Mouse (Mus musculus) heart, embryonic 12.5 days (tissue): ENCODE results near the gene Cdh11. TPM values are rescaled to one million over a fixed set of nuclear protein-coding genes. Genes with fewer than 3 reads are reported as not detected.
A peak's percentile ranks its signal among the peaks of the same experiment; 100 is the strongest.

Source experiments
- ATAC-seq: fragments of 200-750 bp; cut with Nextera tagmentation; 2 replicates; pipeline ENCODE4 v1.8.0; 2017; ENCODE audit warnings: moderate TSS enrichment, moderate library complexity; ENCODE audit not compliant: insufficient number of reproducible peaks, low FRiP score
- H3K27ac ChIP-seq: fragments of 300-500 bp; sonication (generic); 2 replicates; pipeline ENCODE4 v1.5.1; 2016; ENCODE audit warnings: mild to moderate bottlenecking, moderate library complexity; ENCODE audit not compliant: poor library complexity, severe bottlenecking
- H3K27me3 ChIP-seq: fragments of 300-500 bp; sonication (generic); replicated peaks from 2 replicates; pipeline ENCODE4 v1.6.1; 2016; ENCODE audit warnings: mild to moderate bottlenecking, moderate library complexity
- H3K36me3 ChIP-seq: fragments of 300-500 bp; sonication (generic); 2 replicates; pipeline ENCODE4 v1.6.1; 2016; ENCODE audit warnings: mild to moderate bottlenecking, moderate library complexity
- H3K4me1 ChIP-seq: fragments of 300-500 bp; sonication (generic); replicated peaks from 2 replicates; pipeline ENCODE4 v1.6.1; 2016; ENCODE audit warnings: mild to moderate bottlenecking
- H3K4me2 ChIP-seq: fragments of 300-500 bp; sonication (generic); 2 replicates; pipeline ENCODE4 v1.6.1; 2016; ENCODE audit warnings: mild to moderate bottlenecking, moderate library complexity
- H3K4me3 ChIP-seq: fragments of 300-500 bp; sonication (generic); 2 replicates; pipeline ENCODE4 v1.5.1; 2016; ENCODE audit warnings: mild to moderate bottlenecking
- H3K9ac ChIP-seq: fragments of 300-500 bp; sonication (generic); 2 replicates; pipeline ENCODE4 v1.6.1; 2016; ENCODE audit warnings: mild to moderate bottlenecking, moderate library complexity
- H3K9me3 ChIP-seq: fragments of 300-500 bp; sonication (generic); replicated peaks from 2 replicates; pipeline ENCODE4 v1.6.1; 2016; ENCODE audit warnings: mild to moderate bottlenecking, moderate library complexity
- WGBS: fragments of 180-500 bp; shearing (Covaris S2); methylation state at CpG from one replicate; pipeline ENCODE4 v1.1.7; 2016; 5-methylcytosine and 5-hydroxymethylcytosine counted together
- polyA plus RNA-seq: library from polyadenylated mRNA; unstranded; fragments of >200 nt; fragmentation: Nextera tagmentation; extraction: Ambion mirVana; gene quantifications from 2 replicates; pipeline ENCODE4 v1.2.1, GENCODE M21; 2016

Gene Cdh11
- polyA plus RNA-seq = 78.8 and 84.3 TPM in 2 replicates

DNA sequence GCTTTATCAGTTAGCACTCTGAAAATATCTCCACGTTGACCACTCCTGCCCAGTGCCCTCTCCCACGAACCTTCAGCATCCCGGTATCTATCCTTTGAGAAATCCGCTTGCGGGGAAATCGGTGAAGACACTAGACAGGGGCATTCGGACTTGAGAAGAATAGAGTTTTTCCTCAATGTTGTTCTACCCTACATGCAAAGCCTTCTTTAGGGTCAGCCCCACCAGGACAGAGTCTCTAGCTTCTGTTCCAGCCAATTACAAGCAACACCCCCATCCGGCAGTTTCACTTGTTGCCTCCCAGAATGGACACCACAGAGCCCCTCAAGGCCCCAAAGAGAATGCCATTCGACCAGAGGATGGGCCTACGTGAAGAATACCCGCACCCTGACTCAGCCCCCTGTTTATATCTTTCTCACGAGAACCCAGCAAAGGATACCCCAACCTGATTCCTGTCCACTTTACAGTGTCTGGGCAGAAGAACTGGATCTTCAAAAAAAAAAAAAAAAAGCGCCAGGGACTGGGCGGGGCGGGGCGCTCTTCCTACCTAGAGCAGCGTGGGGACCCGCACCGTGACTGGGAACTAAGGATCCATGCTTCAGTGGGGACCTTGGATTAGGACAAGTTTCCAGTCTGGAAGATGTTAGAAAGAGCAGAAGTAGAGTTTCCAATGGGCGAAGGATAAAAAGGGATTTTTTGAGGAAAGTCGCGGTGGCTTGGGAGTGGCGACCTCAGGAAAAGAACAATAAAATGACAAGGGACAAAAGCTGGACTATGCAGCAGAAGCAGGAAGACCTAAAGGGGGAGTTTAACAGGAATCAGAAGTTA lies at the start of gene Cdh11:
TSS of gene Cdh11 (minus strand) at position 51 of the 825 bp plus-strand sequence.
- peaks cover 13% of the 10 kb centered on the region; the same call in 1 of the 2 replicates for H3K27me3 ChIP-seq
- peak within 1 kb of the TSS; percentile 81 for H3K9ac ChIP-seq
- H3K4me3 ChIP-seq = peak within 1 kb of the TSS; percentile 68
- peak within 1 kb of the TSS; percentile 86 for H3K27ac ChIP-seq
- WGBS = 2% methylated on average over 23 of the region's 23 CpGs
- H3K4me1 ChIP-seq = peaks cover 8% of the 10 kb centered on the region; the same call in 1 of the 2 replicates
- peak; percentile 30; the same call in 1 of the 2 replicates for ATAC-seq
- no peaks in the 10 kb centered on the region for H3K36me3 ChIP-seq
- peak within 1 kb of the TSS; percentile 95 for H3K4me2 ChIP-seq
- no peaks in the 10 kb centered on the region for H3K9me3 ChIP-seq

DNA sequence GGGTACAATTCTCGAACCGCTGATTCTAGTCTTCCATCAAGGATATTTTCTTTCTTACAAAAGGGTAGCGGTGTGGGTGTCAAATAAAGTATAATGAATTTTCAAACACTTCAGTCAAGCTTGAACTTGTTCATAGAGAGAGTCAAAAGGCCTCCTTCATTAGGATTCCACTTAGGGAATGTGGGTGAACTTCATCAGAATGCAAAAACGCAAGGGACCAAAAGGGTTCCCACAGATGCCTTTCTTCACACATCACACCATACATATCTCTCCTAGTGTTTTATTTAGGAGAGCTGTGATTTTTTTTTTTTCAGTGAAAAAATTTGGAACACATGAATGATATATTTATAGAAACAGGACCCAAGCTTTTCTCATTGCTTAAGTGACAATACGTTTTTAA lies 28.5 kb upstream of the Cdh11 start:
- Histone ChIP-seq H3K27me3 (no peaks in the 10 kb centered on the region), H3K4me1 (no peaks in the 10 kb centered on the region), H3K4me3 (no peak overlapping the region), H3K9ac (no peak overlapping the region), H3K9me3 (no peaks in the 10 kb centered on the region), H3K36me3 (no peaks in the 10 kb centered on the region), H3K27ac (no peak overlapping the region), H3K4me2 (no peak overlapping the region)
- ATAC-seq = no peak
- 83% methylated on average over 5 of the region's 5 CpGs for WGBS

DNA sequence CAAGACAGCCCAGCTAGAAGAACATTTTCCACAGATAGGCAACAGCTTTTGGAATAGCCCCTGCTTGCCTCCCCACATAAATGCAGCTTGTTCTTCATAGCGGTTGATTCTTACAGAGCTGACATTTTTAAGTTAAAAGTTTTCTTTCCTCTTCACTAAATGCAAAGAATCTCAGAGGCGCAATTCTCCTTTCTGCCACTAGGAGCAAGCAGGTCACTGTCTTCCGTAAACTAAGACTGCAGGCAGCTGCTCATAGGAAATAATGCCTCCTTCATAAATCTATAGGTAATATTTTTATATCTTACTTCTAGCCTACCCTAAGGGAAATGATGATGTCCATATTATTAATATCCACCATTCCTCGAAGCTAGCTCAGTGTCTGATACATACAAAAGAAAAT lies 4.9 kb upstream of the Cdh11 start:
- 30% methylated on average over 4 of the region's 4 CpGs for WGBS
- peaks cover 10% of the 10 kb centered on the region; the same call in 1 of the 2 replicates for H3K27me3 ChIP-seq
- no peak overlapping the region for H3K4me3 ChIP-seq
- no peak overlapping the region for H3K4me2 ChIP-seq
- H3K9ac ChIP-seq = no peak overlapping the region
- no peaks in the 10 kb centered on the region; the same call in 1 of the 2 replicates for H3K4me1 ChIP-seq
- ATAC-seq = no peak
- no peaks in the 10 kb centered on the region for H3K36me3 ChIP-seq
- H3K27ac ChIP-seq = no peak overlapping the region
- H3K9me3 ChIP-seq = no peaks in the 10 kb centered on the region

DNA sequence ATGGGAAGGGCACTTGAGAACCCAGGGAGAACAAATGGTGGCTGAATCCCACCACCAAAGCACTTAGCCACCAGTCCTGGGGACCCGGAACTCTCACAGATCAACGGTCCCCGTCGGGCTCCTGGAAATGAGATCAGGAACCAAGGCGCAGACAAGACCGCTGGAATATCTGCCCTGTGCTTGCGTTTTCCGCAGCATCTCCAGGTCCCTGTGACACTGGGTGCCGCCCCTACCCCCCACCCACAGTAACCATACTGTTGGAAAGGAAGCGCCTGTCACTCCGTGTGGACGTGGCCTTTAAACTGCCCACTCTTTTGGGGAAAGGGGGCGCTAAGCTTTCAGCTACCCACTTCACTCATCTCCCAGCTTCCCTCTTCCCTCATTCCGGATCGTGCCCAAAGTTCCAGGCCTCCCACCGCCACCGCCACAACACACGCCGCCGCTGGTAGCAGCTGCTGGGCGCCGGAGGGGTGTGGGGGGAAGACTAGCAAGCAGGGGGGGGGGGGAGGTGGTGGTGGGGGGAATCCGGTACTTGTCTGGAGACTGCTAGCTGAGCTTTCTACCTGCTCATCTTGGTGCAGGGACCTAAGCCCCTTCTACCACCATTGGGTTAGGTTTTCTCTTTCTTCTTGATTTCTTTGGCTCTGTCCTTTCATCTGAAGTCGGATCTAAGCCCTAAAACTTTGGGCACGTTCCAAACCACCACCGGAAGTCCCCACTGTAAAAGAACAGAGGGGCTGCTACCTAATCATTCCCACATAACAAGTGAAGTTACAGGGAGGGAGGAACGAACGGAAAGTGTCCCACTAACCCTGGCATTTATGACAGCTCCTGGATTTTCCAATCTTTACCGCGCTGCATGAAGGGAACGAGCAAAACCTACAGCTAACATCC lies 1.3 kb upstream of the Cdh11 start:
- peak overlapping the region; percentile 68 for H3K4me3 ChIP-seq
- 3% methylated on average over 31 of the region's 31 CpGs for WGBS

DNA sequence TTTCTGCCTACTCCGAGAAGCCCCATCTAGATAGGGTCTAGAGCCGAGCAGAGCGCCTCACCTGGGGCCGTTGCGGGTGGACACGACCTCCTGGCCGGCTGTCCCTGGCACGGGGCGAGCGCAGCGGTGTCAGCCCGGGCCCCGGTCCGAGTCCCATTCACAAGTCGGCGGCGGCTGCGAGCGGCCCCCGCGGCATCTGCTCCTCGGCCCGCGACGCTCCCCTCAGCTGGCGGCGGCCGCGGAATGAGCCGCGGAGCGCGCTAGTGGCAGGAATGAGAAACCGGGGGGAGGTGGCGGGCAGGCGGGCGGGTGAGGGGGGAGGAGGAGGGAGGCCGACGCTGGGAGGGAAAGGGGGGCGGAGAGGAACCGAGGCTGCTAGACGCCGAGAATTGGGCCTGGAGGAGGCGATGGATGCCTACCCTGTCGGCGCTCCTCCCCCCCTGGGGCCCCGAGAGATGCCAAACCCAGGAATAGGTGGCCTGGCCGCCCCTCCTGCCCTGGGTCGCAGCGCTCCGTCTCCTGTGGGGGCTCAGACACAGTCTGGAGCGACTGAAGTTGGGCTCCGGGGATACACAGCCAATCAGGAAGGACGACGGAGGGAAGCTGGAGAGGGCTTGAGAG lies 497 bp downstream of the Cdh11 start:
- peak overlapping the region; percentile 95 for H3K4me2 ChIP-seq
- peaks cover 13% of the 10 kb centered on the region; the same call in 1 of the 2 replicates for H3K27me3 ChIP-seq
- peaks cover 8% of the 10 kb centered on the region; the same call in 1 of the 2 replicates for H3K4me1 ChIP-seq
- WGBS = under 1% methylated on average over 49 of the region's 55 CpGs
- ATAC-seq = peak; percentile 78
- H3K36me3 ChIP-seq = no peaks in the 10 kb centered on the region
- H3K9me3 ChIP-seq = no peaks in the 10 kb centered on the region
- peak overlapping the region; percentile 68 for H3K4me3 ChIP-seq
- peak overlapping the region; percentile 81 for H3K9ac ChIP-seq
- peak overlapping the region; percentile 86 for H3K27ac ChIP-seq

More for the DNA sequence above, 1.3 kb upstream of the Cdh11 start:
- peak overlapping the region; percentile 81 for H3K9ac ChIP-seq
- ATAC-seq = peak; percentile 17; the same call in 1 of the 2 replicates
- H3K27ac ChIP-seq = peak overlapping the region; percentile 86
- H3K36me3 ChIP-seq = no peaks in the 10 kb centered on the region
- H3K4me1 ChIP-seq = peaks cover 8% of the 10 kb centered on the region; the same call in 1 of the 2 replicates
- H3K9me3 ChIP-seq = no peaks in the 10 kb centered on the region
- H3K27me3 ChIP-seq = peaks cover 13% of the 10 kb centered on the region; the same call in 1 of the 2 replicates
- H3K4me2 ChIP-seq = peak overlapping the region; percentile 95

DNA sequence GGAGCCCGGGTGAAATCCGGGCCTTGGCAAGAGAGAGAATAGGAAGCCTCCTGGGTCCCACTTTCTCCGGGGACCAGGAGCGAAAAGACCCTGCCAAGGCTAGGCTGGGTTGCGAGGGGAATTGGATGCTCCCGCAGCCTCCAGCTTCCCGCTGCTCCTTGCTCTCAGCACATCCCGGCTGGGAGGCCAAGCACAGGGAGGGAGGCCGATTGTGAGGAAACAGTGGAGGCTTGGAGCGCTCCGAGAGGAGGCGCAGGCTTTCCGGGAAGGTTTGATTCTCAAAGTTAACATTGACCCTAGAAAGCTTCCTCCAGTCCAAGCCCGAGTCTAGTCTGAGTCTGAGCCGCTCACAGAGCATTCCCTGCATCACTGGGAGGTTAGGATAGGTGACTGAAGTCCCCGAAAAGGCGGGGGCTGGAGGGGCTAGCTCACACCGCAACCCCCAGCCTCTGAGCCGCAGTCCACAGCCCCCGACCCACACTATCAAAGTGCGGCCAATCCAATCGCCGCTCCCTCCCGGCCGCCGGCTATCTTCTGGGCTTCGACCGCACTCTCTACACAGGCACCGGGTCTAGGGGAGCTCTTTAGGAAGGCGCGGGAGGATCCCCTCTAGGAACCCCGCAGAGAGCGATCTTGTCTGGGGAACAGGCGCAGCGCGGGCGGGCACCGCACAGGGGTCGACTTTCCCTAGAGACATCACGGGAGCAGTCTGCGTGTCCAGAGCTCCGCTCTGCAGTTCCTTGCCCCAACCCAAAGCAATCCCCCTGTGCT lies 1.4 kb downstream of the Cdh11 start:
- H3K9me3 ChIP-seq = no peaks in the 10 kb centered on the region
- peak overlapping the region; percentile 68 for H3K4me3 ChIP-seq
- peak overlapping the region; percentile 81 for H3K9ac ChIP-seq
- peak overlapping the region; percentile 95 for H3K4me2 ChIP-seq
- ATAC-seq = 0 out of 2 replicates have a peak, but pooled peaks have one; percentile 15
- whole genome bisulfite sequencing = 0% methylated on average over 42 of the region's 42 CpGs
- no peaks in the 10 kb centered on the region; the same call in 1 of the 2 replicates for H3K36me3 ChIP-seq
- H3K27me3 ChIP-seq = peaks cover 13% of the 10 kb centered on the region; the same call in 1 of the 2 replicates
- H3K4me1 ChIP-seq = peaks cover 8% of the 10 kb centered on the region; the same call in 1 of the 2 replicates
- peak overlapping the region; percentile 86 for H3K27ac ChIP-seq

DNA sequence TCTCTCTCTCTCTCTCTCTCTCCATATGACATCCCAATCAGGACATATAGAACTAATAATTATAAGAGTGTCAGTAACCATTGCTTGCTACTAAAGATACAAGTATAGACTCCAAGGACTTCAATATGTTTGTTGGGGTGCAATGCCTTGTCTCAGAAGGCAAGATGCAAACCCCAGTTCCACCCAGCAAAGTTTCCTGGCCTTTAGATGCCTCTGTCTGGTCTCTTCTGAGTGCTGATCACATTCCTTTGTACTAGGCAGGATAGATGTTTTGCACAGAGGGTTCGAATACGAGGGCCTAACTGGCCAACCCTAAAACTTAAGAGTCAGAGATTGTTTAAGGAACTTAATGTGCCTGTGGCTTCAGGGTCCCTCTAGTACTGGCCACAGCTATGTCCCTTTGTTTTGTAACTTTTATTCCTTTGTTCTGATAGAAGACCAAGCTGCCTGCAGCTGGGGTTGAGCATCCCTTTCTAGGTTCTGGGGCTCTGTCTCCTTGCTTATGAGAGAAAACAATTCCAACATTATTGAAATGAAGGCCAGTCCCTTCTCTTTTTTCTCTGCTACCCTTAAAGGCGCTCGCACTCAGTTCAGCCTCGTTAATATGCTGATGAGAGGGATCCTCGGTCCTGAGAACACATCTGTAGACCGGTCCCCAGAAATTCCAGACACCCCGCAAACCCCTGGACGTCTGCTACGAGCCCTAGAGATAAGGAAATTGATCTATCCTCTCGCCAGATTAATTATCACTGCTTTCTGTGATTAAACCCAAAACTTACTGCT lies 2.5 kb downstream of the Cdh11 start:
- Histone ChIP-seq H3K4me2 (peak overlapping the region; percentile 95), H3K4me1 (peaks cover 11% of the 10 kb centered on the region), H3K9me3 (no peaks in the 10 kb centered on the region), H3K4me3 (peak overlapping the region; percentile 68), H3K9ac (peak overlapping the region; percentile 81), H3K36me3 (no peaks in the 10 kb centered on the region; the same call in 1 of the 2 replicates), H3K27ac (peak overlapping the region; percentile 86), H3K27me3 (0 out of 2 replicates have a peak, but pooled peaks cover 11% of the 10 kb centered on the region)
- 5% methylated on average over 11 of the region's 11 CpGs for WGBS
- ATAC-seq = no peak

DNA sequence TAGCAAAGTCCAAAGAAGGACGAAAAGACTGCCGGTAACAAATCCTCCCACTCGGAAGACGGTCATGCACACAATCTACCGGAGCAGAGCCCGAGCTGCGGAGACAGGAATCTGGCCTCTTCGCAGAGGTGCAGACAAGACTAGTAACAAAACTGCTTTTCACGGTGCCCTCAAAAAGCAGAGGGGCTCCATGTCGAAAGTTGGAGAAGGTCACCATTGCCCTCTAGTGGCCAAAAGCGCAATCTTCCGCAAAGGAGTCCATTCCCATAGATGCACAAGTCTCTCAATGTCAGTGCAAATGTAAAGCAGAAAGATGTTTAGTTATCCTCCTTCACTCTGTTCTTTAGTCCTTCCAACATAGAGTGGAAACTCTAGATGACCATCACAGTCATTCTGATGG lies 4.5 kb downstream of the Cdh11 start:
- H3K9me3 ChIP-seq = no peaks in the 10 kb centered on the region
- H3K36me3 ChIP-seq = peaks cover 6% of the 10 kb centered on the region
- peak overlapping the region; percentile 39 for H3K4me3 ChIP-seq
- H3K27ac ChIP-seq = no peak overlapping the region
- 0 out of 2 replicates have a peak, but pooled peaks cover 3% of the 10 kb centered on the region for H3K27me3 ChIP-seq
- no peak for ATAC-seq
- H3K4me2 ChIP-seq = peak overlapping the region; percentile 65
- peaks cover 13% of the 10 kb centered on the region for H3K4me1 ChIP-seq
- WGBS = 2% methylated on average over 12 of the region's 12 CpGs
- H3K9ac ChIP-seq = peak overlapping the region; percentile 47

DNA sequence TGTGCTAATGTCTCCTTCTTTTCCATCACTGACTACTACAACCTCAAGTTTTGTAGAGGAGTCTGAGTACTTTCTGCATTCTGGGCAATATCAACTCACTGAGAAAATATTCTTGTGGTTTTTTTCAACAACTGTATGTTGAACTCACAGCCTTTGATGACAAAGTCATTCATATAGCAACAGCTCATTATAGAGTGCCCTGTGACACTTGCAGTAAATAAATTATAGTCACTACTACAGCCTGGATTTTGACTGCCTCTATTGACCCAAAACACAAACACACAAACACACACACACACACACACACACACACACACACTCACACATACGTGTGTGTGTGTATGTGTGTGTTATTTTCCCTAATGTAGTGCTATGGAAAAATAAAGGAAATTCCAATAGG lies 10.8 kb downstream of the Cdh11 start:
- Histone ChIP-seq H3K36me3 (peaks cover 12% of the 10 kb centered on the region), H3K4me3 (no peak overlapping the region), H3K27ac (no peak overlapping the region), H3K27me3 (no peaks in the 10 kb centered on the region), H3K9ac (no peak overlapping the region), H3K4me2 (no peak overlapping the region), H3K4me1 (peaks cover 5% of the 10 kb centered on the region; the same call in 1 of the 2 replicates), H3K9me3 (no peaks in the 10 kb centered on the region)
- no peak for ATAC-seq
- WGBS = 92% methylated on average over 1 of the region's 1 CpGs
